Mouse (Mus musculus): ENCODE results near the gene Mrgprh. TPM values are rescaled to one million over a fixed set of nuclear protein-coding genes. Genes with fewer than 3 reads are reported as not detected.

The Mrgprh gene
- total and polyA plus RNA-seq, 3 experiments, result not detected

DNA sequence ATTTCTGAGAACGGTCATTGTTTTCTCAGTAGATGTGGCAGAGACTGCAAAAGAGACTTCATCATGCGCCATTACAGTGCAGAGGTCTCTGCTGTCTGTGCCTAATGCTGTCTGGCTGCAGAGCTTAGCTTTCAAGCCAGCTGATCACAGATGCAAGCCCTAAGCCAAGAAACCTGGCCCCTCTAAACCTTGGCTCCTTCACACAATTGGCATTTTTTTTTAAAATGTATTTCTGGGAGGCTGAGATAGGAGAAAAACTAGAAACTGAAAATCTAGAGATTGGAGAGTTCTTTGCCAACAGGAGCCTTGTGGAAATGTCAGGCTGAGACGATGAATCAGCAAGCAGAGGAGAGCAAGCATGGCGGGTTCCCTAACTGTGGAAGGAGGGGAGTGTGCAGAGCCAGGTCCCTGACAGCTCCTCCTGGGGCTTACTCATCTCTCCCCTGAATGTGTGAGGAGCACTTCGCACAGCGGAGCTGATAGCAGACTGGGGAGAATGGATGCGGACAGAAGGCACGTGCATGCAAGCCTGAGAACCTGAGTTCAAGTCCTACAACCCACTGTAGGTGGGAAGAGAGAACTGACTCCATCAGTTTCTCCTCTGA is 26.0 kb upstream of the Mrgprh start:
- no peak for TF ChIP-seq MAX (IDR thresholded peaks at IDR 0.05; ENCODE audit: low read length)
- TF ChIP-seq KAT2A (conservative IDR thresholded peaks at IDR 0.05; ENCODE audit: low read depth, low read length), result no peak
- no peak for TF ChIP-seq CTCF (IDR thresholded peaks at IDR 0.05 in 2 of 3, conservative IDR thresholded peaks at IDR 0.05 in 1 of 3; ENCODE audit: control insufficient read depth in 1 of 3, insufficient read depth in 1 of 3, low read depth in 2 of 3, low read length in 3 of 3, poor library complexity in 1 of 3, severe bottlenecking in 1 of 3)
- no peak for TF ChIP-seq POLR2AphosphoS2 (IDR thresholded peaks at IDR 0.05; ENCODE audit: low read length)
- no peak for TF ChIP-seq USF1 (IDR thresholded peaks at IDR 0.05; ENCODE audit: low read depth, low read length)
- TF ChIP-seq ZNF384 (IDR thresholded peaks at IDR 0.05; ENCODE audit: low read depth, low read length), result no peak
- TF ChIP-seq POLR2AphosphoS5 (IDR thresholded peaks at IDR 0.05; ENCODE audit: borderline replicate concordance, low read depth, low read length), result no peak
- TF ChIP-seq RCOR1 (IDR thresholded peaks at IDR 0.05; ENCODE audit: low read depth, low read length), result no peak
- TF ChIP-seq SMC3 (IDR thresholded peaks at IDR 0.05; ENCODE audit: low read depth, low read length), result no peak
- no peak for TF ChIP-seq CHD2 (IDR thresholded peaks at IDR 0.05; ENCODE audit: low read length)
- no peak for TF ChIP-seq NRF1 (IDR thresholded peaks at IDR 0.05; ENCODE audit: insufficient read depth, low read depth, low read length, poor library complexity, severe bottlenecking)
- TF ChIP-seq SIN3A (IDR thresholded peaks at IDR 0.05; ENCODE audit: low read length), result no peak
- DNase-seq (ENCODE audit: low read depth, low spot score), result no peak
- Histone ChIP-seq H3K27ac (ENCODE audit: control insufficient read depth, low read depth, low read length) (no peak overlapping the region), H3K27me3 (ENCODE audit: control insufficient read depth in 1 of 2, insufficient read depth in 2 of 2, low read length in 2 of 2) (0 out of 4 replicates have a peak, but pooled peaks cover 0 to 4% of the 10 kb centered on the region in 2 experiments), H3K36me3 (ENCODE audit: control insufficient read depth in 1 of 2, insufficient read depth in 2 of 2, low read length in 2 of 2) (0 out of 4 replicates have a peak, but pooled peaks cover 0 to 2% of the 10 kb centered on the region in 2 experiments), H3K4me3 (ENCODE audit: control insufficient read depth in 1 of 2, insufficient read depth in 1 of 2, low read depth in 2 of 2, low read length in 2 of 2) (no peak overlapping the region), H3K9ac (ENCODE audit: control insufficient read depth, low read depth, low read length, poor library complexity, severe bottlenecking) (no peak overlapping the region), H3K4me1 (ENCODE audit: control insufficient read depth in 1 of 2, insufficient read depth in 2 of 2, low read length in 2 of 2) (peaks cover 0 to 2% of the 10 kb centered on the region in 2 experiments; a peak in 1 of 4 replicates), H3K79me2 (ENCODE audit: control insufficient read depth, insufficient read depth, low read length, poor library complexity) (no peaks in the 10 kb centered on the region), H3K9me3 (replicated peaks; ENCODE audit: insufficient read depth, low read length) (no peaks in the 10 kb centered on the region)

DNA sequence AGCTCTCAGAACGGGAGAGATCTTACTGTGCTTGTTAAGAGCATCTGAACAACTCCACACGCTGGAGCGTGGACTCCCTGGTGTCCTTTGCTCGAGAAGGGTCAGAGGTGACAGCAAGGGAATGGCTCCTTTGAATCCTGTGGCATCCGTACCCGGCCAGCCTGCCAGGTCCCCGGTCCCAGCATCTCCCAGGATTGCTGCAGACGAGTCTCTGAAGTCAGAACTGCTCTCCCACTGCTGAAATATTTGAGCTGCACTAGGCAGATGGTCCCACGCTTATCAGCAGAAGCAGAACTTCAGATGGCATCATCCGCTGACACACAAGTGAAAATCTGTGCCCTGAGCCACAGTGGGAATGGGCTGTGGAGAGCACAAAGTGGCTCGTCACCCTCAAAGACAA is 24.1 kb upstream of the Mrgprh start:
- Histone ChIP-seq H3K9me3 (replicated peaks; ENCODE audit: insufficient read depth, low read length) (no peaks in the 10 kb centered on the region), H3K9ac (ENCODE audit: control insufficient read depth, low read depth, low read length, poor library complexity, severe bottlenecking) (no peak overlapping the region), H3K79me2 (ENCODE audit: control insufficient read depth, insufficient read depth, low read length, poor library complexity) (no peaks in the 10 kb centered on the region), H3K27ac (ENCODE audit: control insufficient read depth, low read depth, low read length) (no peak overlapping the region), H3K4me1 (ENCODE audit: control insufficient read depth in 1 of 2, insufficient read depth in 2 of 2, low read length in 2 of 2) (peaks cover 0 to 2% of the 10 kb centered on the region in 2 experiments; a peak in 1 of 4 replicates), H3K27me3 (ENCODE audit: control insufficient read depth in 1 of 2, insufficient read depth in 2 of 2, low read length in 2 of 2) (0 out of 4 replicates have a peak, but pooled peaks cover 0 to 1% of the 10 kb centered on the region in 2 experiments), H3K36me3 (ENCODE audit: control insufficient read depth in 1 of 2, insufficient read depth in 2 of 2, low read length in 2 of 2) (0 out of 4 replicates have a peak, but pooled peaks cover 0 to 2% of the 10 kb centered on the region in 2 experiments), H3K4me3 (ENCODE audit: control insufficient read depth in 1 of 2, insufficient read depth in 1 of 2, low read depth in 2 of 2, low read length in 2 of 2) (no peak overlapping the region)
- TF ChIP-seq POLR2A (IDR thresholded peaks at IDR 0.05; ENCODE audit: control insufficient read depth in 1 of 2, insufficient read depth in 1 of 2, low read depth in 1 of 2, low read length in 2 of 2, poor library complexity in 1 of 2) (no peak), ETS1 (IDR thresholded peaks at IDR 0.05; ENCODE audit: low read depth, low read length) (no peak), CHD2 (IDR thresholded peaks at IDR 0.05; ENCODE audit: low read length) (no peak), MYB (IDR thresholded peaks at IDR 0.05; ENCODE audit: low read depth, low read length) (no peak), KAT2A (conservative IDR thresholded peaks at IDR 0.05; ENCODE audit: low read depth, low read length) (no peak), NRF1 (IDR thresholded peaks at IDR 0.05; ENCODE audit: insufficient read depth, low read depth, low read length, poor library complexity, severe bottlenecking) (no peak), ZC3H11A (IDR thresholded peaks at IDR 0.05; ENCODE audit: low read depth, low read length) (no peak), ZKSCAN1 (IDR thresholded peaks at IDR 0.05; ENCODE audit: low read depth, low read length) (no peak), USF2 (IDR thresholded peaks at IDR 0.05; ENCODE audit: borderline replicate concordance in 1 of 2, insufficient read depth in 1 of 2, low read depth in 1 of 2, low read length in 2 of 2) (no peak), SIN3A (IDR thresholded peaks at IDR 0.05; ENCODE audit: low read length) (no peak), MAFK (IDR thresholded peaks at IDR 0.05; ENCODE audit: borderline replicate concordance, low read depth, low read length) (no peak), ZMIZ1 (IDR thresholded peaks at IDR 0.05; ENCODE audit: low read depth, low read length) (no peak), USF1 (IDR thresholded peaks at IDR 0.05; ENCODE audit: low read depth, low read length) (no peak), GABPA (IDR thresholded peaks at IDR 0.05; ENCODE audit: low read depth, low read length) (no peak), ZNF384 (IDR thresholded peaks at IDR 0.05; ENCODE audit: low read depth, low read length) (no peak), GATA1 (IDR thresholded peaks at IDR 0.05; ENCODE audit: low read depth, low read length) (no peak), MAX (IDR thresholded peaks at IDR 0.05; ENCODE audit: low read length) (no peak), CHD1 (IDR thresholded peaks at IDR 0.05; ENCODE audit: low read depth, low read length) (no peak), MEF2A (IDR thresholded peaks at IDR 0.05; ENCODE audit: extremely low read depth, insufficient replicate concordance, low read depth, low read length, poor library complexity, severe bottlenecking) (no peak)
- no peak for DNase-seq (ENCODE audit: low read depth, low spot score)

All from MEL (cell line).